Mouse (Mus musculus) heart, adult 2 months (tissue): Measurements from ENCODE around the gene Smim17. TPM values are rescaled to one million over a fixed set of nuclear protein-coding genes. Genes with fewer than 3 reads are reported as not detected.

Experiments
- DNase-seq, 2 experiments: peaks; one replicate each; pipeline ENCODE4 v3.0.0; 2021
- H3K27ac ChIP-seq: fragments of 200-600 bp; 2 replicates; pipeline ENCODE4 v1.8.1; 2022
- H3K27me3 ChIP-seq: fragments of 200-500 bp; 2 replicates; pipeline ENCODE4 v1.6.1; 2012; ENCODE audit warnings: mild to moderate bottlenecking, low read length, inconsistent platforms, mixed read lengths; ENCODE audit not compliant: control insufficient read depth, insufficient read depth
- H3K36me3 ChIP-seq: fragments of 200-500 bp; 2 replicates; pipeline ENCODE4 v1.6.1; 2012; ENCODE audit warnings: low read length, inconsistent platforms; ENCODE audit not compliant: control insufficient read depth, insufficient read depth
- H3K4me1 ChIP-seq: fragments of 200-500 bp; 2 replicates; pipeline ENCODE4 v1.6.1; 2011; ENCODE audit warnings: low read length; ENCODE audit not compliant: control insufficient read depth, insufficient read depth
- H3K4me3 ChIP-seq: fragments of 200-600 bp; 2 replicates; pipeline ENCODE4 v1.8.1; 2022
- H3K79me2 ChIP-seq: fragments of 200-500 bp; replicated peaks from 2 replicates; pipeline ENCODE4 v1.6.1; 2012; ENCODE audit warnings: mild to moderate bottlenecking, inconsistent platforms, low read length, moderate library complexity, mixed read lengths; ENCODE audit not compliant: control insufficient read depth, insufficient read depth
- H3K9ac ChIP-seq: fragments of 200-500 bp; 2 replicates; pipeline ENCODE4 v1.6.1; 2012; ENCODE audit warnings: low read depth, mild to moderate bottlenecking, control low read depth, inconsistent platforms, low read length, mixed read lengths
- CTCF ChIP-seq: fragments of 200-600 bp; IDR thresholded peaks from 2 replicates; pipeline ENCODE4 v1.8.1; 2022; ENCODE audit warnings: antibody characterized with exemption, mild to moderate bottlenecking, moderate library complexity
- EP300 ChIP-seq: fragments of 200-500 bp; IDR thresholded peaks from 2 replicates; pipeline ENCODE4 v1.6.1; 2011; ENCODE audit warnings: low read depth, low read length, control low read depth; ENCODE audit not compliant: insufficient read depth
- POLR2A ChIP-seq: fragments of 200-500 bp; IDR thresholded peaks from 2 replicates; pipeline ENCODE4 v1.6.1; 2011; ENCODE audit warnings: mild to moderate bottlenecking, low read depth, low read length, control low read depth; ENCODE audit not compliant: insufficient read depth
- WGBS: fragments of 180-500 bp; shearing (Covaris S2); methylation state at CpG from one replicate; pipeline ENCODE4 v1.1.7; 2018; 5-methylcytosine and 5-hydroxymethylcytosine counted together
- intact Hi-C: fragments of 180-260 bp; cut with DNase I; formaldehyde crosslinking; loops from one replicate; pipeline ENCODE4 v1.15.1; 2025
- polyA plus RNA-seq: library from polyadenylated mRNA; depleted of rRNA; stranded (reverse); fragments of >200 nt; gene quantifications from 2 replicates; pipeline ENCODE4 v1.2.3, GENCODE M21; 2012
- total RNA-seq, 2 experiments: library from RNA; stranded (reverse); gene quantifications; 2 replicates each; pipeline ENCODE4 v1.2.3; 2021

Gene Smim17
- total and polyA plus RNA-seq, 3 experiments: not detected

- no peaks in the 10 kb centered on the region for H3K79me2 ChIP-seq
- H3K4me1 ChIP-seq: no peaks in the 10 kb centered on the region
- H3K9ac ChIP-seq: no peak overlapping the region
- H3K36me3 ChIP-seq: no peaks in the 10 kb centered on the region
- TF ChIP-seq POLR2A: no peak
- intact Hi-C loops: no loop called here
- H3K27me3 ChIP-seq: no peaks in the 10 kb centered on the region
- WGBS: 83% methylated on average over 3 of the region's 3 CpGs
- no peak for DNase-seq
- H3K27ac ChIP-seq: no peak overlapping the region
- no peak overlapping the region for H3K4me3 ChIP-seq
Observed at GRCm38 (mm10) chr7:6372993-6373392, 25.5 kb upstream of the Smim17 start.

- TF ChIP-seq CTCF (no peak), POLR2A (no peak), EP300 (no peak)
- 80% methylated on average over 8 of the region's 8 CpGs for WGBS
- no peak overlapping the region for H3K9ac ChIP-seq
Observed at GRCm38 (mm10) chr7:6378441-6378840, 20.1 kb upstream of the Smim17 start.

GRCm38 (mm10) chr7:6381431-6381830 lies 17.1 kb upstream of the Smim17 start:
- intact Hi-C loops: loop anchor here (5.0 kb wide), 2 partner anchors 94 to 741 kb away; partner anchors contain the start of genes Zfp667 and Zfp954
- no peaks in the 10 kb centered on the region for H3K4me1 ChIP-seq
- H3K27ac ChIP-seq: no peak overlapping the region
- no peaks in the 10 kb centered on the region for H3K27me3 ChIP-seq
- 79% methylated on average over 2 of the region's 2 CpGs for WGBS
- no peak for TF ChIP-seq EP300
- no peak for TF ChIP-seq POLR2A
- TF ChIP-seq CTCF: peak; percentile 37
- H3K79me2 ChIP-seq: no peaks in the 10 kb centered on the region
- DNase-seq: no peak
- H3K36me3 ChIP-seq: no peaks in the 10 kb centered on the region
- H3K9ac ChIP-seq: no peak overlapping the region
- H3K4me3 ChIP-seq: no peak overlapping the region

More at GRCm38 (mm10) chr7:6378441-6378840, 20.1 kb upstream of the Smim17 start:
- no peak for DNase-seq
- no peaks in the 10 kb centered on the region for H3K79me2 ChIP-seq
- H3K4me3 ChIP-seq: no peak overlapping the region
- intact Hi-C loops: no loop called here
- no peaks in the 10 kb centered on the region for H3K36me3 ChIP-seq
- H3K4me1 ChIP-seq: no peaks in the 10 kb centered on the region
- no peak overlapping the region for H3K27ac ChIP-seq
- H3K27me3 ChIP-seq: no peaks in the 10 kb centered on the region

GRCm38 (mm10) chr7:6383044-6383455 lies 15.5 kb upstream of the Smim17 start, which contains the start of gene Zfp28:
Zfp28 (plus strand) TSS chr7:6383295.
- H3K36me3 ChIP-seq: no peaks in the 10 kb centered on the region
- TF ChIP-seq EP300 (no peak), CTCF (0 out of 2 replicates have a peak, but pooled peaks have one; percentile 18), POLR2A (peak; percentile 29; the same call in 1 of the 2 replicates)
- H3K27me3 ChIP-seq: no peaks in the 10 kb centered on the region
- peak within 1 kb of the TSS; percentile 82 for H3K4me3 ChIP-seq
- no peaks in the 10 kb centered on the region for H3K79me2 ChIP-seq
- intact Hi-C loops: loop anchor here (1.0 to 5.0 kb wide), 4 partner anchors 15 to 739 kb away; partner anchors contain the start of genes Smim17, Zfp667, Zfp78 and Zfp954
- peak within 1 kb of the TSS; percentile 69 for H3K9ac ChIP-seq
- WGBS: under 1% methylated on average over 28 of the region's 28 CpGs
- peak within 1 kb of the TSS; percentile 36 for H3K27ac ChIP-seq
- no peaks in the 10 kb centered on the region for H3K4me1 ChIP-seq
- peak; percentile 91 to 94 for DNase-seq

GRCm38 (mm10) chr7:6384011-6384410 lies 14.5 kb upstream of the Smim17 start:
- Histone ChIP-seq H3K36me3 (no peaks in the 10 kb centered on the region), H3K27ac (no peak overlapping the region), H3K9ac (no peak overlapping the region), H3K79me2 (no peaks in the 10 kb centered on the region), H3K4me1 (no peaks in the 10 kb centered on the region), H3K27me3 (no peaks in the 10 kb centered on the region), H3K4me3 (peak overlapping the region; percentile 82; the same call in 1 of the 2 replicates)
- intact Hi-C loops: loop anchor here (5.0 kb wide), 2 partner anchors 97 to 738 kb away; partner anchors contain the start of genes Zfp667 and Zfp954
- no peak for DNase-seq
- TF ChIP-seq POLR2A (no peak), CTCF (no peak), EP300 (no peak)
- 35% methylated on average over 8 of the region's 8 CpGs for WGBS

- Histone ChIP-seq H3K27me3 (no peaks in the 10 kb centered on the region), H3K36me3 (no peaks in the 10 kb centered on the region), H3K27ac (no peak overlapping the region), H3K4me1 (no peaks in the 10 kb centered on the region), H3K9ac (no peak overlapping the region), H3K4me3 (no peak overlapping the region), H3K79me2 (no peaks in the 10 kb centered on the region)
- intact Hi-C loops: no loop called here
- peak; percentile 23 to 40 for DNase-seq
- TF ChIP-seq EP300 (no peak), CTCF (no peak), POLR2A (no peak)
- WGBS: 43% methylated on average over 8 of the region's 8 CpGs
Observed at GRCm38 (mm10) chr7:6386995-6387394, 11.5 kb upstream of the Smim17 start.
